Mouse (Mus musculus) heart, adult 2 months (tissue): ENCODE data around the gene Gm37240.

Experiments
- CTCF ChIP-seq: fragments of 200-600 bp; IDR thresholded peaks from 2 replicates; pipeline ENCODE4 v1.8.1; 2022; ENCODE audit warnings: antibody characterized with exemption, mild to moderate bottlenecking, moderate library complexity
- POLR2A ChIP-seq: fragments of 200-500 bp; IDR thresholded peaks from 2 replicates; pipeline ENCODE4 v1.6.1; 2011; ENCODE audit warnings: mild to moderate bottlenecking, low read depth, low read length, control low read depth; ENCODE audit not compliant: insufficient read depth

DNA sequence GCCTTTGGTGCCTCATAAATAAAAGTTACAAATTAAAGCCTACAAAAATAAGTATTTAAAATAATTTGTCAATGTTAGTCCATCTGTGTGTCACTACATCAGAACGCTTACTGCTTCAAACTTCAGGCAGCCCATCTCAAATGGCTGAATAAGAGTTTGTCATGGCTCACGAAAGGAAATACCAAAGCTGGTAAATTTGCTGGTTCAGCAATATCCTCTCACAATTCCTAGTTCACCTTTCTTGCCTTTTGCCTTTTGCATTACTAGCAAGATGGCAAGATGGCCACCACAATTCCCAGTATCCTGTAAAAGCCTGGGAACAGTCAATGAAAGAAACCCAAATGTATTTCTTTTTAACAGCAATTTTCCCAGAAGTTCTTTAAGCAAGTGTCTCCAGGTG is 718.5 kb downstream of the Gm37240 start:
- TF ChIP-seq CTCF: no peak
- TF ChIP-seq POLR2A: no peak
